In genomic region chr3:52070163-52070478, GRCm38 (mm10) we compare ENCODE assay signal across 7 mouse cellular contexts. TPM values are rescaled to one million over a fixed set of nuclear protein-coding genes. Genes with fewer than 3 reads are reported as not detected.
DNase-seq lines count a peak whose midpoint lies in the region; ATAC-seq and TF ChIP-seq lines count a peak whose summit lies in the region.

No protein-coding gene starts in this region.

- peak overlapping the region; percentile 64 for H3K27ac ChIP-seq in lung, embryonic 15.5 days
- peak overlapping the region; percentile 59 for H3K27ac ChIP-seq in forebrain, embryonic 11.5 days (ENCODE audit: low read depth, low read length)
- H3K27ac ChIP-seq in limb, embryonic 12.5 days = no peak overlapping the region
- peak overlapping the region; percentile 43 for H3K27ac ChIP-seq in olfactory bulb, adult 2 months (ENCODE audit: insufficient read depth, low read depth, low read length)

- intact Hi-C loops in left cerebral cortex, postnatal 10 days (cut with DNase I) = no loop called here

- no peak for TF ChIP-seq CTCF in olfactory bulb, adult 2 months (IDR thresholded peaks at IDR 0.05; ENCODE audit: insufficient read depth, low read depth, low read length)

- WGBS in lung, embryonic 15.5 days = 17% methylated on average over 4 of the region's 4 CpGs
- WGBS in forebrain, embryonic 11.5 days = 2% methylated on average over 4 of the region's 4 CpGs
- 3% methylated on average over 4 of the region's 4 CpGs for WGBS in limb, embryonic 12.5 days
- WGBS in olfactory bulb, adult 2 months = 19% methylated on average over 4 of the region's 4 CpGs

- no peaks in the 10 kb centered on the region for H3K27me3 ChIP-seq in lung, embryonic 15.5 days
- H3K27me3 ChIP-seq in forebrain, embryonic 11.5 days (ENCODE audit: control insufficient read depth, insufficient read depth, low read length) = no peaks in the 10 kb centered on the region; the same call in 1 of the 2 replicates
- no peaks in the 10 kb centered on the region for H3K27me3 ChIP-seq in limb, embryonic 12.5 days

- no peak for DNase-seq in lung, postnatal 36 days
- no peak for DNase-seq in forebrain, embryonic 11.5 days (ENCODE audit: low spot score)
- DNase-seq in right cerebral cortex, adult 2 months (ENCODE audit: low spot score in 2 of 2) = no peak
- DNase-seq in left cerebral cortex, postnatal 10 days (ENCODE audit: extremely low spot score in 1 of 2, low spot score in 2 of 2) = no peak

- H3K4me2 ChIP-seq in lung, embryonic 15.5 days = peak overlapping the region; percentile 73
- peak overlapping the region; percentile 51 for H3K4me2 ChIP-seq in forebrain, embryonic 11.5 days (ENCODE audit: low read depth, low read length, severe bottlenecking)
- peak overlapping the region; percentile 64 for H3K4me2 ChIP-seq in limb, embryonic 12.5 days

- no peaks in the 10 kb centered on the region for H3K36me3 ChIP-seq in lung, embryonic 15.5 days
- no peaks in the 10 kb centered on the region for H3K36me3 ChIP-seq in forebrain, embryonic 11.5 days (ENCODE audit: control insufficient read depth, insufficient read depth, low read length)
- no peaks in the 10 kb centered on the region for H3K36me3 ChIP-seq in limb, embryonic 12.5 days

- no peak for TF ChIP-seq POLR2A in olfactory bulb, adult 2 months (IDR thresholded peaks at IDR 0.05; ENCODE audit: insufficient read depth, low read depth, low read length)

- no peaks in the 10 kb centered on the region for H3K9me3 ChIP-seq in lung, embryonic 15.5 days
- no peaks in the 10 kb centered on the region for H3K9me3 ChIP-seq in forebrain, embryonic 11.5 days (ENCODE audit: control insufficient read depth, low read length)
- no peaks in the 10 kb centered on the region for H3K9me3 ChIP-seq in limb, embryonic 12.5 days

- peak overlapping the region; percentile 50 for H3K9ac ChIP-seq in lung, embryonic 15.5 days
- peak overlapping the region; percentile 43; the same call in 1 of the 2 replicates for H3K9ac ChIP-seq in forebrain, embryonic 11.5 days (ENCODE audit: low read length)
- H3K9ac ChIP-seq in limb, embryonic 12.5 days (replicated peaks) = peak overlapping the region; percentile 37; the same call in 1 of the 2 replicates

- no peak for ATAC-seq in lung, embryonic 15.5 days (ENCODE audit: borderline replicate concordance, extremely low read depth, low FRiP score, low TSS enrichment)
- ATAC-seq in forebrain, embryonic 11.5 days (replicated peaks; ENCODE audit: low FRiP score) = peak; percentile 16; the same call in 1 of the 2 replicates
- ATAC-seq in limb, embryonic 12.5 days (ENCODE audit: insufficient number of reproducible peaks, insufficient read depth, low FRiP score, low TSS enrichment, low read depth) = no peak

- peak overlapping the region; percentile 40 for H3K4me3 ChIP-seq in lung, embryonic 15.5 days
- H3K4me3 ChIP-seq in forebrain, embryonic 11.5 days (ENCODE audit: low read depth, low read length) = peak overlapping the region; percentile 18; the same call in 1 of the 2 replicates
- peak overlapping the region; percentile 28 for H3K4me3 ChIP-seq in limb, embryonic 12.5 days (replicated peaks)
- peak overlapping the region; percentile 45; the same call in 1 of the 2 replicates for H3K4me3 ChIP-seq in olfactory bulb, adult 2 months (ENCODE audit: insufficient read depth, low read depth, low read length)

- H3K4me1 ChIP-seq in lung, embryonic 15.5 days = peaks cover 41% of the 10 kb centered on the region
- peaks cover 29% of the 10 kb centered on the region for H3K4me1 ChIP-seq in forebrain, embryonic 11.5 days (replicated peaks; ENCODE audit: control insufficient read depth, insufficient read depth, low read length)
- H3K4me1 ChIP-seq in limb, embryonic 12.5 days (replicated peaks) = peaks cover 47% of the 10 kb centered on the region
- H3K4me1 ChIP-seq in olfactory bulb, adult 2 months (ENCODE audit: control insufficient read depth, insufficient read depth, low read length) = peaks cover 16% of the 10 kb centered on the region

RNA-seq across cellular contexts. Expression of gene Maml3, which starts 34.8 kb away (rescaled TPM):
- polyA plus RNA-seq in lung, embryonic 15.5 days (2015; fragmentation: Nextera tagmentation; extraction: Ambion mirVana) = 7.4 and 8.4 TPM in 2 replicates
- polyA plus RNA-seq in forebrain, embryonic 11.5 days (2014; fragmentation: Nextera tagmentation; extraction: Ambion mirVana) = 7.0 and 7.5 TPM in 2 replicates
- polyA plus RNA-seq in limb, embryonic 12.5 days (2016; fragmentation: Nextera tagmentation; extraction: Ambion mirVana) = 5.1 and 5.4 TPM in 2 replicates
- polyA plus RNA-seq in olfactory bulb, adult 2 months (2012; ENCODE audit: insufficient read depth, insufficient read length, low replicate concordance, missing spikeins) = not detected in 2 replicates
- 1 to 10 TPM; 7.2 to 7.8 TPM for total RNA-seq in left cerebral cortex, postnatal 10 days (2021)
